Mouse (Mus musculus): ENCODE data around the gene Gm3045. TPM values are rescaled to one million over a fixed set of nuclear protein-coding genes. Genes with fewer than 3 reads are reported as not detected.

Gene Gm3045
- polyA plus RNA-seq, 1 experiment from 2014 or later, result not detected

GRCm38 (mm10) chr13:56432496-56432895 lies 6.1 kb downstream of the Gm3045 start:
- Histone ChIP-seq H3K9ac (ENCODE audit: low read length) (no peak overlapping the region), H3K4me2 (ENCODE audit: low read depth, low read length) (no peak overlapping the region), H3K4me1 (ENCODE audit: control insufficient read depth, insufficient read depth, low read length) (0 out of 2 replicates have a peak, but pooled peaks cover 3% of the 10 kb centered on the region), H3K27me3 (ENCODE audit: control insufficient read depth, insufficient read depth, low read length) (peaks cover 9% of the 10 kb centered on the region), H3K36me3 (ENCODE audit: control insufficient read depth, insufficient read depth, low read length) (no peaks in the 10 kb centered on the region), H3K4me3 (replicated peaks; ENCODE audit: low read length) (no peak overlapping the region), H3K9me3 (replicated peaks; ENCODE audit: control insufficient read depth, low read length) (no peaks in the 10 kb centered on the region), H3K27ac (ENCODE audit: low read length) (no peak overlapping the region)
- 88% methylated on average over 10 of the region's 12 CpGs for WGBS
- no peak for ATAC-seq (ENCODE audit: insufficient read depth, low FRiP score)

GRCm38 (mm10) chr13:56433466-56433865 lies 7.1 kb downstream of the Gm3045 start:
- Histone ChIP-seq H3K9me3 (replicated peaks; ENCODE audit: control insufficient read depth, low read length) (no peaks in the 10 kb centered on the region), H3K4me3 (replicated peaks; ENCODE audit: low read length) (no peak overlapping the region), H3K27ac (ENCODE audit: low read length) (no peak overlapping the region), H3K27me3 (ENCODE audit: control insufficient read depth, insufficient read depth, low read length) (peaks cover 19% of the 10 kb centered on the region), H3K4me1 (ENCODE audit: control insufficient read depth, insufficient read depth, low read length) (peaks cover 8% of the 10 kb centered on the region), H3K4me2 (ENCODE audit: low read depth, low read length) (no peak overlapping the region), H3K9ac (ENCODE audit: low read length) (no peak overlapping the region), H3K36me3 (ENCODE audit: control insufficient read depth, insufficient read depth, low read length) (no peaks in the 10 kb centered on the region)
- no peak for ATAC-seq (ENCODE audit: insufficient read depth, low FRiP score)
- 23% methylated on average over 10 of the region's 10 CpGs for WGBS

GRCm38 (mm10) chr13:56434311-56434751 lies 7.9 kb downstream of the Gm3045 start:
- H3K9me3 ChIP-seq (replicated peaks; ENCODE audit: control insufficient read depth, low read length), result no peaks in the 10 kb centered on the region
- no peak for ATAC-seq (ENCODE audit: insufficient read depth, low FRiP score)
- H3K27ac ChIP-seq (ENCODE audit: low read length), result no peak overlapping the region
- H3K36me3 ChIP-seq (ENCODE audit: control insufficient read depth, insufficient read depth, low read length), result no peaks in the 10 kb centered on the region
- H3K4me1 ChIP-seq (ENCODE audit: control insufficient read depth, insufficient read depth, low read length), result peaks cover 12% of the 10 kb centered on the region
- 70% methylated on average over 9 of the region's 9 CpGs for WGBS
- no peak overlapping the region for H3K4me3 ChIP-seq (replicated peaks; ENCODE audit: low read length)
- H3K4me2 ChIP-seq (ENCODE audit: low read depth, low read length), result no peak overlapping the region
- no peak overlapping the region for H3K9ac ChIP-seq (ENCODE audit: low read length)
- peaks cover 27% of the 10 kb centered on the region for H3K27me3 ChIP-seq (ENCODE audit: control insufficient read depth, insufficient read depth, low read length)

GRCm38 (mm10) chr13:56435615-56436287 lies 9.4 kb downstream of the Gm3045 start:
- Histone ChIP-seq H3K27me3 (ENCODE audit: control insufficient read depth, insufficient read depth, low read length) (peaks cover 38% of the 10 kb centered on the region), H3K4me2 (ENCODE audit: low read depth, low read length) (no peak overlapping the region), H3K36me3 (ENCODE audit: control insufficient read depth, insufficient read depth, low read length) (no peaks in the 10 kb centered on the region), H3K9me3 (replicated peaks; ENCODE audit: control insufficient read depth, low read length) (no peaks in the 10 kb centered on the region), H3K9ac (ENCODE audit: low read length) (no peak overlapping the region), H3K27ac (ENCODE audit: low read length) (no peak overlapping the region), H3K4me3 (replicated peaks; ENCODE audit: low read length) (no peak overlapping the region), H3K4me1 (ENCODE audit: control insufficient read depth, insufficient read depth, low read length) (peaks cover 9% of the 10 kb centered on the region)
- ATAC-seq (ENCODE audit: insufficient read depth, low FRiP score), result no peak
- 52% methylated on average over 10 of the region's 10 CpGs for WGBS

- 2% methylated on average over 51 of the region's 51 CpGs for WGBS
- H3K4me2 ChIP-seq (ENCODE audit: low read depth, low read length), result peak within 1 kb of the TSS; percentile 86
- H3K27ac ChIP-seq (ENCODE audit: low read length), result no peak within 1 kb of the TSS
- H3K4me3 ChIP-seq (replicated peaks; ENCODE audit: low read length), result peak within 1 kb of the TSS; percentile 47
- H3K27me3 ChIP-seq (ENCODE audit: control insufficient read depth, insufficient read depth, low read length), result peaks cover 38% of the 10 kb centered on the region
- peaks cover 9% of the 10 kb centered on the region for H3K4me1 ChIP-seq (ENCODE audit: control insufficient read depth, insufficient read depth, low read length)
- no peaks in the 10 kb centered on the region for H3K36me3 ChIP-seq (ENCODE audit: control insufficient read depth, insufficient read depth, low read length)
- no peak for ATAC-seq (ENCODE audit: insufficient read depth, low FRiP score)
- H3K9ac ChIP-seq (ENCODE audit: low read length), result peak within 1 kb of the TSS; percentile 65
- H3K9me3 ChIP-seq (replicated peaks; ENCODE audit: control insufficient read depth, low read length), result no peaks in the 10 kb centered on the region
Observed at GRCm38 (mm10) chr13:56438211-56439075, 12.0 kb downstream of the Gm3045 start, which contains the start of gene Slc25a48. Slc25a48 (plus strand) TSS chr13:56438355.

GRCm38 (mm10) chr13:56443411-56443810 lies 17.0 kb downstream of the Gm3045 start:
- WGBS, result 62% methylated on average over 7 of the region's 7 CpGs

GRCm38 (mm10) chr13:56444112-56444511 lies 17.7 kb downstream of the Gm3045 start:
- Histone ChIP-seq H3K4me2 (ENCODE audit: low read depth, low read length) (no peak overlapping the region), H3K4me3 (replicated peaks; ENCODE audit: low read length) (no peak overlapping the region), H3K9ac (ENCODE audit: low read length) (no peak overlapping the region), H3K27ac (ENCODE audit: low read length) (no peak overlapping the region), H3K9me3 (replicated peaks; ENCODE audit: control insufficient read depth, low read length) (no peaks in the 10 kb centered on the region), H3K27me3 (ENCODE audit: control insufficient read depth, insufficient read depth, low read length) (peaks cover 14% of the 10 kb centered on the region), H3K4me1 (ENCODE audit: control insufficient read depth, insufficient read depth, low read length) (no peaks in the 10 kb centered on the region), H3K36me3 (ENCODE audit: control insufficient read depth, insufficient read depth, low read length) (no peaks in the 10 kb centered on the region)
- 83% methylated on average over 3 of the region's 3 CpGs for WGBS
- no peak for ATAC-seq (ENCODE audit: insufficient read depth, low FRiP score)

More at GRCm38 (mm10) chr13:56443411-56443810, 17.0 kb downstream of the Gm3045 start:
- H3K36me3 ChIP-seq (ENCODE audit: control insufficient read depth, insufficient read depth, low read length), result no peaks in the 10 kb centered on the region
- H3K4me3 ChIP-seq (replicated peaks; ENCODE audit: low read length), result no peak overlapping the region
- peaks cover 20% of the 10 kb centered on the region for H3K27me3 ChIP-seq (ENCODE audit: control insufficient read depth, insufficient read depth, low read length)
- no peak overlapping the region for H3K27ac ChIP-seq (ENCODE audit: low read length)
- H3K9me3 ChIP-seq (replicated peaks; ENCODE audit: control insufficient read depth, low read length), result no peaks in the 10 kb centered on the region
- H3K4me2 ChIP-seq (ENCODE audit: low read depth, low read length), result no peak overlapping the region
- peaks cover 4% of the 10 kb centered on the region for H3K4me1 ChIP-seq (ENCODE audit: control insufficient read depth, insufficient read depth, low read length)
- H3K9ac ChIP-seq (ENCODE audit: low read length), result no peak overlapping the region
- no peak for ATAC-seq (ENCODE audit: insufficient read depth, low FRiP score)

GRCm38 (mm10) chr13:56444996-56445395 lies 18.6 kb downstream of the Gm3045 start:
- Histone ChIP-seq H3K27ac (ENCODE audit: low read length) (no peak overlapping the region), H3K36me3 (ENCODE audit: control insufficient read depth, insufficient read depth, low read length) (no peaks in the 10 kb centered on the region), H3K9me3 (replicated peaks; ENCODE audit: control insufficient read depth, low read length) (no peaks in the 10 kb centered on the region), H3K4me2 (ENCODE audit: low read depth, low read length) (no peak overlapping the region), H3K9ac (ENCODE audit: low read length) (no peak overlapping the region), H3K27me3 (ENCODE audit: control insufficient read depth, insufficient read depth, low read length) (peaks cover 7% of the 10 kb centered on the region), H3K4me1 (ENCODE audit: control insufficient read depth, insufficient read depth, low read length) (no peaks in the 10 kb centered on the region), H3K4me3 (replicated peaks; ENCODE audit: low read length) (no peak overlapping the region)
- ATAC-seq (ENCODE audit: insufficient read depth, low FRiP score), result no peak
- 74% methylated on average over 6 of the region's 6 CpGs for WGBS

All from stomach, embryonic 16.5 days (tissue).